Mouse (Mus musculus) cerebellum, adult 9-10 months (tissue): ENCODE measurements at regions not wholly inside any gene's neighbourhood (a gene's known extent, or its start where the extent isn't known, plus 50 kb on each side); places are given as distances from the start of the nearest gene placed in this dataset.

Source experiments
- DNase-seq: peaks from one replicate; pipeline ENCODE4 v3.0.0; 2022

GRCm38 (mm10) chr2:106083001-106083400, 79.7 kb upstream of the Dnajc24 start:
- DNase-seq: no peak

- DNase-seq: peak; percentile 78
These were observed 78.6 kb upstream of the Dnajc24 start for GRCm38 (mm10) chr2:106081951-106082350.

- DNase-seq: no peak
These were observed 77.3 kb upstream of the Dnajc24 start for GRCm38 (mm10) chr2:106080626-106081025.

- DNase-seq: no peak
These were observed 75.2 kb upstream of the Dnajc24 start for GRCm38 (mm10) chr2:106078591-106078990.

- no peak for DNase-seq
These were observed 71.1 kb upstream of the Dnajc24 start for GRCm38 (mm10) chr2:106074441-106074840.

- DNase-seq: no peak
These were observed 61.0 kb upstream of the Dnajc24 start for GRCm38 (mm10) chr2:106064316-106064715.
